ENCODE assay signal across 14 mouse cellular contexts in the genomic region with DNA sequence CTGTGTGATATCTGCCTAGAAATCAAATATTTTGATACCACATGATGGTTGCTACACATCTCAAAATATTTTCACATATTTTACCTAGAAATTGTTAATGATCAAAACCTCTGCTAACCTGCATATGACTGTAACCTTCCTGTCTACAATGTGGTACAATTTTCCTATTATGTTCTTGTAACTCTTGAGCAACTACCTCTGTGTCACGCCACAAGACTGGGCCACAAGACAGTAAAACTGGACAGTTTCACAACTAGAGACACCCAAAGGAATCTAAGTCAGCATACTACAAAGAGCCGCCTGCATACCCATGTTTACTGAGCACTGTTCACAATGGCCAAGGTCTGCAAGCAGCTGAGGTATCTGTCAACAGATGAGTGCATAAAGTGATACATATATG.
"Had no signal": no experiment of that assay in that cellular context is flagged by ENCODE, and none has a peak within 500 bp of the region (broad histone marks: within the 10 kb centered on the region; RNA-seq: fewer than 3 reads in every experiment).

No protein-coding gene starts in this region.

- H3K36me3 ChIP-seq: kidney, embryonic 15.5 days; limb, embryonic 10.5 days; liver, embryonic 13.5 days; lung, embryonic 15.5 days had no signal

- DNase-seq: kidney, adult 2 months; kidney, postnatal 14 days; liver, embryonic 13.5 days; midbrain, embryonic 14.5 days; retina, postnatal 1 day; thymus, adult 18-20 months; thymus, postnatal 14 days had no signal

- H3K4me3 ChIP-seq: kidney, embryonic 15.5 days; left cerebral cortex, adult 2 months; limb, embryonic 10.5 days; liver, embryonic 13.5 days; lung, embryonic 15.5 days; neural tube, embryonic 12.5 days had no signal

- H3K4me1 ChIP-seq: kidney, embryonic 15.5 days; limb, embryonic 10.5 days; lung, embryonic 15.5 days; neural tube, embryonic 12.5 days had no signal

- H3K27me3 ChIP-seq: kidney, embryonic 15.5 days; liver, embryonic 13.5 days; lung, embryonic 15.5 days; neural tube, embryonic 12.5 days had no signal

- ATAC-seq: intestine, embryonic 16.5 days had no signal

- H3K9me3 ChIP-seq: kidney, embryonic 15.5 days; limb, embryonic 10.5 days; liver, embryonic 13.5 days; lung, embryonic 15.5 days; neural tube, embryonic 12.5 days had no signal

- H3K27ac ChIP-seq: kidney, embryonic 15.5 days; left cerebral cortex, adult 2 months; limb, embryonic 10.5 days; liver, embryonic 13.5 days; lung, embryonic 15.5 days; macrophage; neural tube, embryonic 12.5 days had no signal

- H3K4me2 ChIP-seq: kidney, embryonic 15.5 days; liver, embryonic 13.5 days; lung, embryonic 15.5 days; neural tube, embryonic 12.5 days had no signal

- H3K9ac ChIP-seq: kidney, embryonic 15.5 days; liver, embryonic 13.5 days; lung, embryonic 15.5 days; neural tube, embryonic 12.5 days had no signal
